Comparison of ENCODE assay signal across 29 mouse cellular contexts in genomic region chr13:48778138-48778537, GRCm38 (mm10).
DNase-seq lines count a peak whose midpoint lies in the region; ATAC-seq and TF ChIP-seq lines count a peak whose summit lies in the region.
"Had no signal": no experiment of that assay in that cellular context is flagged by ENCODE, and none has a peak within 500 bp of the region (broad histone marks: within the 10 kb centered on the region; RNA-seq: fewer than 3 reads in every experiment).

No protein-coding gene starts in this region.

- H3K4me3 ChIP-seq in heart, postnatal 0 days (ENCODE audit: low read depth, low read length), result no peak overlapping the region
- H3K4me3 ChIP-seq in heart, embryonic 11.5 days (ENCODE audit: low read depth, low read length), result no peak overlapping the region
- H3K4me3 ChIP-seq in hindbrain, embryonic 11.5 days (ENCODE audit: low read depth, low read length), result no peak overlapping the region
- H3K4me3 ChIP-seq in midbrain, embryonic 14.5 days (replicated peaks; ENCODE audit: low read depth, low read length), result no peak overlapping the region
- H3K4me3 ChIP-seq: embryonic facial prominence, embryonic 13.5 days; heart, embryonic 10.5 days; layer of hippocampus, adult 2 months; left cerebral cortex, adult 2 months; limb, embryonic 12.5 days; midbrain, embryonic 12.5 days; neural tube, embryonic 15.5 days had no signal

- TF ChIP-seq CTCF in heart, postnatal 0 days (IDR thresholded peaks at IDR 0.05; ENCODE audit: low read depth), result no peak

- no peaks in the 10 kb centered on the region for H3K27me3 ChIP-seq in heart, postnatal 0 days (ENCODE audit: control insufficient read depth, insufficient read depth, low read length)
- H3K27me3 ChIP-seq in heart, embryonic 11.5 days (ENCODE audit: control insufficient read depth, insufficient read depth, low read length), result no peaks in the 10 kb centered on the region
- no peaks in the 10 kb centered on the region for H3K27me3 ChIP-seq in hindbrain, embryonic 11.5 days (ENCODE audit: control insufficient read depth, insufficient read depth, low read length)
- no peaks in the 10 kb centered on the region for H3K27me3 ChIP-seq in midbrain, embryonic 14.5 days (ENCODE audit: control insufficient read depth, insufficient read depth, low read length)

- no peaks in the 10 kb centered on the region for H3K36me3 ChIP-seq in heart, postnatal 0 days (replicated peaks; ENCODE audit: control insufficient read depth, insufficient read depth, low read length)
- no peaks in the 10 kb centered on the region for H3K36me3 ChIP-seq in heart, embryonic 11.5 days (ENCODE audit: control insufficient read depth, insufficient read depth, low read length)
- H3K36me3 ChIP-seq in hindbrain, embryonic 11.5 days (ENCODE audit: control insufficient read depth, insufficient read depth, low read length), result no peaks in the 10 kb centered on the region
- H3K36me3 ChIP-seq in midbrain, embryonic 14.5 days (ENCODE audit: control insufficient read depth, insufficient read depth, low read length), result no peaks in the 10 kb centered on the region
- H3K36me3 ChIP-seq: embryonic facial prominence, embryonic 13.5 days; heart, embryonic 10.5 days; limb, embryonic 12.5 days; midbrain, embryonic 12.5 days; neural tube, embryonic 15.5 days had no signal

- DNase-seq in heart, postnatal 0 days (ENCODE audit: low spot score), result no peak
- DNase-seq in spleen, postnatal 36 days (ENCODE audit: low spot score in 2 of 2), result peak; percentile 31 to 38
- DNase-seq in spleen, adult 18-20 months, result no peak
- peak; percentile 35 for DNase-seq in brain, adult 2 months (ENCODE audit: low read depth, low spot score)
- DNase-seq in hindbrain, embryonic 11.5 days (ENCODE audit: low spot score), result no peak
- no peak for DNase-seq in gastrocnemius, postnatal 4 days (ENCODE audit: low spot score in 2 of 2)
- DNase-seq in midbrain, embryonic 14.5 days, result no peak
- DNase-seq: adrenal gland, postnatal 25 days; cerebellum, adult 18-20 months; cerebellum, postnatal 10 days; gastrocnemius, postnatal 10 days; heart, adult 11 months; heart, postnatal 4 days; kidney, postnatal 36 days; lung, postnatal 10 days; right cerebral cortex, postnatal 25 days; thymus, postnatal 4 days had no signal

- no peak overlapping the region for H3K27ac ChIP-seq in heart, postnatal 0 days (ENCODE audit: low read depth)
- no peak overlapping the region for H3K27ac ChIP-seq in heart, embryonic 11.5 days (ENCODE audit: low read depth, low read length)
- H3K27ac ChIP-seq in hindbrain, embryonic 11.5 days (ENCODE audit: low read depth, low read length), result no peak overlapping the region
- no peak overlapping the region for H3K27ac ChIP-seq in midbrain, embryonic 14.5 days (replicated peaks; ENCODE audit: low read depth, low read length)
- H3K27ac ChIP-seq: embryonic facial prominence, embryonic 13.5 days; heart, embryonic 10.5 days; hindbrain, embryonic 14.5 days; layer of hippocampus, adult 2 months; left cerebral cortex, adult 2 months; limb, embryonic 12.5 days; macrophage; midbrain, embryonic 12.5 days; neural tube, embryonic 15.5 days had no signal

- peak; percentile 40; the same call in 1 of the 2 replicates for ATAC-seq in heart, postnatal 0 days (ENCODE audit: insufficient read depth, low read depth)
- ATAC-seq in heart, embryonic 11.5 days (replicated peaks; ENCODE audit: insufficient number of reproducible peaks, low FRiP score, low TSS enrichment), result no peak
- no peak for ATAC-seq in hindbrain, embryonic 11.5 days (ENCODE audit: low FRiP score)
- ATAC-seq in midbrain, embryonic 14.5 days (ENCODE audit: low FRiP score, low TSS enrichment), result no peak
- ATAC-seq: forebrain, embryonic 16.5 days; intestine, postnatal 0 days had no signal

- H3K4me2 ChIP-seq in heart, postnatal 0 days (ENCODE audit: low read depth, low read length), result no peak overlapping the region
- H3K4me2 ChIP-seq in heart, embryonic 11.5 days, result no peak overlapping the region
- H3K4me2 ChIP-seq in hindbrain, embryonic 11.5 days (replicated peaks; ENCODE audit: low read depth, low read length), result no peak overlapping the region
- H3K4me2 ChIP-seq in midbrain, embryonic 14.5 days (ENCODE audit: low read length), result no peak overlapping the region
- H3K4me2 ChIP-seq: embryonic facial prominence, embryonic 13.5 days; hindbrain, embryonic 14.5 days; limb, embryonic 12.5 days; midbrain, embryonic 12.5 days; neural tube, embryonic 15.5 days had no signal

- no peak for TF ChIP-seq EP300 in heart, postnatal 0 days (IDR thresholded peaks at IDR 0.05; ENCODE audit: low read depth)

- 0 out of 2 replicates have a peak, but pooled peaks cover 4% of the 10 kb centered on the region for H3K4me1 ChIP-seq in heart, postnatal 0 days (ENCODE audit: control insufficient read depth, insufficient read depth)
- peaks cover 2% of the 10 kb centered on the region; the same call in 1 of the 2 replicates for H3K4me1 ChIP-seq in heart, embryonic 11.5 days (ENCODE audit: control insufficient read depth, insufficient read depth, low read length)
- 0 out of 2 replicates have a peak, but pooled peaks cover 5% of the 10 kb centered on the region for H3K4me1 ChIP-seq in hindbrain, embryonic 11.5 days (replicated peaks; ENCODE audit: control insufficient read depth, insufficient read depth, low read length)
- H3K4me1 ChIP-seq in midbrain, embryonic 14.5 days (ENCODE audit: control insufficient read depth, insufficient read depth, low read length), result peaks cover 7% of the 10 kb centered on the region; the same call in 1 of the 2 replicates

- H3K9ac ChIP-seq in heart, postnatal 0 days (replicated peaks; ENCODE audit: low read depth, low read length), result no peak overlapping the region
- no peak overlapping the region for H3K9ac ChIP-seq in heart, embryonic 11.5 days (ENCODE audit: low read depth, low read length)
- no peak overlapping the region for H3K9ac ChIP-seq in hindbrain, embryonic 11.5 days (ENCODE audit: low read depth, low read length)
- no peak overlapping the region for H3K9ac ChIP-seq in midbrain, embryonic 14.5 days (replicated peaks; ENCODE audit: low read length)
- H3K9ac ChIP-seq: embryonic facial prominence, embryonic 13.5 days; hindbrain, embryonic 14.5 days; limb, embryonic 12.5 days; midbrain, embryonic 12.5 days; neural tube, embryonic 15.5 days had no signal

- no peaks in the 10 kb centered on the region for H3K9me3 ChIP-seq in heart, postnatal 0 days (replicated peaks; ENCODE audit: control insufficient read depth, low read length)
- H3K9me3 ChIP-seq in heart, embryonic 11.5 days (replicated peaks; ENCODE audit: control insufficient read depth, low read length), result no peaks in the 10 kb centered on the region
- no peaks in the 10 kb centered on the region for H3K9me3 ChIP-seq in hindbrain, embryonic 11.5 days (ENCODE audit: control insufficient read depth, low read length)
- no peaks in the 10 kb centered on the region for H3K9me3 ChIP-seq in midbrain, embryonic 14.5 days (ENCODE audit: control insufficient read depth, low read length)
- H3K9me3 ChIP-seq: embryonic facial prominence, embryonic 13.5 days; heart, embryonic 10.5 days; limb, embryonic 12.5 days; midbrain, embryonic 12.5 days; neural tube, embryonic 15.5 days had no signal

- WGBS in heart, postnatal 0 days, result 30% methylated on average over 4 of the region's 4 CpGs
- WGBS in heart, embryonic 11.5 days (ENCODE audit: insufficient replicate concordance), result 31% methylated on average over 4 of the region's 4 CpGs
- 72% methylated on average over 4 of the region's 4 CpGs for WGBS in hindbrain, embryonic 11.5 days
- 76% methylated on average over 4 of the region's 4 CpGs for WGBS in midbrain, embryonic 14.5 days

Comparison
In these comparisons a context has a peak if more than half of its experiments do, and no peak if none do; other contexts are left out.
1. DNase-seq: peak in spleen, postnatal 36 days (2 of 2) and brain, adult 2 months (single experiment); none in heart, postnatal 0 days (single experiment), spleen, adult 18-20 months (0 of 2), hindbrain, embryonic 11.5 days (single experiment), gastrocnemius, postnatal 4 days (0 of 2) and midbrain, embryonic 14.5 days (single experiment).